Mouse (Mus musculus) MEL (cell line): ENCODE measurements at regions not wholly inside any gene's neighbourhood (a gene's known extent, or its start where the extent isn't known, plus 50 kb on each side); places are given as distances from the start of the nearest gene placed in this dataset.

ENCODE experiments used
- DNase-seq: peaks from one replicate; pipeline ENCODE4 v3.0.0; 2011; ENCODE audit warnings: low read depth, low spot score
- H3K27ac ChIP-seq: 2 replicates; pipeline ENCODE4 v1.5.1; 2012; ENCODE audit warnings: low read depth, mild to moderate bottlenecking, control low read depth, low read length, moderate library complexity; ENCODE audit not compliant: control insufficient read depth
- H3K27me3 ChIP-seq, 2 experiments: fragments of 150-350 bp in 1 of 2; sonication (generic) in 1 of 2; 2 replicates each; pipeline ENCODE4 v1.6.1; 2012; ENCODE audit warnings: low read length in 2 of 2, mild to moderate bottlenecking in 2 of 2, improper control_type of control experiment in 1 of 2, moderate library complexity in 1 of 2; ENCODE audit not compliant: insufficient read depth in 2 of 2, control insufficient read depth in 1 of 2
- H3K36me3 ChIP-seq, 2 experiments: 2 replicates each; pipeline ENCODE4 v1.6.1; 2012 to 2014; ENCODE audit warnings: low read length in 2 of 2, improper control_type of control experiment in 1 of 2, inconsistent platforms in 1 of 2, mild to moderate bottlenecking in 1 of 2; ENCODE audit not compliant: insufficient read depth in 2 of 2, control insufficient read depth in 1 of 2
- H3K4me1 ChIP-seq, 2 experiments: fragments of 150-350 bp in 1 of 2; sonication (generic) in 1 of 2; 2 replicates each; pipeline ENCODE4 v1.6.1; 2012; ENCODE audit warnings: low read length in 2 of 2, improper control_type of control experiment in 1 of 2, mild to moderate bottlenecking in 1 of 2; ENCODE audit not compliant: insufficient read depth in 2 of 2, control insufficient read depth in 1 of 2
- H3K4me3 ChIP-seq, 2 experiments: fragments of 150-350 bp in 1 of 2; sonication (generic) in 1 of 2; 2 replicates each; pipeline ENCODE4 v1.5.1; 2012; ENCODE audit warnings: low read depth in 2 of 2, low read length in 2 of 2, mild to moderate bottlenecking in 2 of 2, moderate library complexity in 2 of 2, control low read depth in 1 of 2, improper control_type of control experiment in 1 of 2; ENCODE audit not compliant: control insufficient read depth in 1 of 2, insufficient read depth in 1 of 2
- H3K79me2 ChIP-seq: 2 replicates; pipeline ENCODE4 v1.6.1; 2012; ENCODE audit warnings: mild to moderate bottlenecking, low read length, moderate library complexity; ENCODE audit not compliant: control insufficient read depth, poor library complexity, insufficient read depth
- H3K9ac ChIP-seq: 2 replicates; pipeline ENCODE4 v1.6.1; 2012; ENCODE audit warnings: low read depth, mild to moderate bottlenecking, control low read depth, low read length, moderate library complexity; ENCODE audit not compliant: control insufficient read depth, poor library complexity, severe bottlenecking
- H3K9me3 ChIP-seq: fragments of 150-350 bp; sonication (generic); replicated peaks from 2 replicates; pipeline ENCODE4 v1.6.1; 2012; ENCODE audit warnings: mild to moderate bottlenecking, low read length, improper control_type of control experiment, moderate library complexity; ENCODE audit not compliant: insufficient read depth
- CHD2 ChIP-seq: IDR thresholded peaks from 2 replicates; pipeline ENCODE4 v1.6.1; 2011; ENCODE audit warnings: low read length, improper control_type of control experiment
- CTCF ChIP-seq, 3 experiments: IDR thresholded peaks in 2 of 3; conservative IDR thresholded peaks in 1 of 3; 2 replicates each; pipeline ENCODE4 v1.5.1; 2011 to 2012; ENCODE audit warnings: low read length in 3 of 3, low read depth in 2 of 3, mild to moderate bottlenecking in 2 of 3, improper control_type of control experiment in 1 of 3, inconsistent platforms in 1 of 3, mixed read lengths in 1 of 3, moderate library complexity in 1 of 3; ENCODE audit not compliant: control insufficient read depth in 1 of 3, insufficient read depth in 1 of 3, poor library complexity in 1 of 3, severe bottlenecking in 1 of 3
- E2F4 ChIP-seq: IDR thresholded peaks from 2 replicates; pipeline ENCODE4 v1.6.1; 2011; ENCODE audit warnings: low read depth, low read length, improper control_type of control experiment, borderline replicate concordance
- JUND ChIP-seq: IDR thresholded peaks from 2 replicates; pipeline ENCODE4 v1.6.1; 2011; ENCODE audit warnings: low read depth, mild to moderate bottlenecking, improper control_type of control experiment, low read length
- KAT2A ChIP-seq: conservative IDR thresholded peaks from 2 replicates; pipeline ENCODE4 v1.6.1; 2012; ENCODE audit warnings: low read depth, low read length, improper control_type of control experiment, inconsistent platforms
- MAFK ChIP-seq: IDR thresholded peaks from 2 replicates; pipeline ENCODE4 v1.6.1; 2011; ENCODE audit warnings: low read depth, mild to moderate bottlenecking, low read length, improper control_type of control experiment, borderline replicate concordance
- MAZ ChIP-seq: IDR thresholded peaks from 2 replicates; pipeline ENCODE4 v1.6.1; 2012; ENCODE audit warnings: low read depth, mild to moderate bottlenecking, inconsistent platforms, low read length, improper control_type of control experiment
- MEF2A ChIP-seq: IDR thresholded peaks from 2 replicates; pipeline ENCODE4 v1.6.1; 2014; ENCODE audit warnings: low read depth, mild to moderate bottlenecking, inconsistent platforms, low read length, improper control_type of control experiment; ENCODE audit not compliant: poor library complexity, insufficient replicate concordance, severe bottlenecking; ENCODE audit errors: extremely low read depth
- MXI1 ChIP-seq: IDR thresholded peaks from 2 replicates; pipeline ENCODE4 v1.6.1; 2011; ENCODE audit warnings: mild to moderate bottlenecking, low read depth, low read length, improper control_type of control experiment
- MYC ChIP-seq: IDR thresholded peaks from 2 replicates; pipeline ENCODE4 v1.6.1; 2011; ENCODE audit warnings: low read depth, mild to moderate bottlenecking, low read length, improper control_type of control experiment, moderate library complexity
- POLR2AphosphoS5 ChIP-seq: IDR thresholded peaks from 2 replicates; pipeline ENCODE4 v1.6.1; 2012; ENCODE audit warnings: low read depth, borderline replicate concordance, mild to moderate bottlenecking, inconsistent platforms, low read length, moderate library complexity, mixed read lengths
- RAD21 ChIP-seq: IDR thresholded peaks from 2 replicates; pipeline ENCODE4 v1.6.1; 2011; ENCODE audit warnings: mild to moderate bottlenecking, low read depth, low read length, improper control_type of control experiment
- SMC3 ChIP-seq: IDR thresholded peaks from 2 replicates; pipeline ENCODE4 v1.6.1; 2011; ENCODE audit warnings: low read depth, low read length, improper control_type of control experiment
- TAL1 ChIP-seq: IDR thresholded peaks from 2 replicates; pipeline ENCODE4 v1.6.1; 2012; ENCODE audit warnings: mild to moderate bottlenecking, inconsistent platforms, low read length, moderate library complexity, mixed read lengths
- USF1 ChIP-seq: IDR thresholded peaks from 2 replicates; pipeline ENCODE4 v1.6.1; 2014; ENCODE audit warnings: low read depth, mild to moderate bottlenecking, inconsistent platforms, low read length, improper control_type of control experiment, moderate library complexity
- USF2 ChIP-seq, 2 experiments: IDR thresholded peaks; 2 replicates each; pipeline ENCODE4 v1.6.1; 2011 to 2012; ENCODE audit warnings: improper control_type of control experiment in 2 of 2, low read length in 2 of 2, borderline replicate concordance in 1 of 2, inconsistent platforms in 1 of 2, low read depth in 1 of 2, mild to moderate bottlenecking in 1 of 2; ENCODE audit not compliant: insufficient read depth in 1 of 2
- ZC3H11A ChIP-seq: IDR thresholded peaks from 2 replicates; pipeline ENCODE4 v1.6.1; 2012; ENCODE audit warnings: low read depth, mild to moderate bottlenecking, inconsistent platforms, low read length, improper control_type of control experiment
- ZNF384 ChIP-seq: IDR thresholded peaks from 2 replicates; pipeline ENCODE4 v1.6.1; 2012; ENCODE audit warnings: low read depth, mild to moderate bottlenecking, inconsistent platforms, low read length, improper control_type of control experiment

- no peak for DNase-seq
- Histone ChIP-seq H3K36me3 (no peaks in the 10 kb centered on the region), H3K27me3 (no peaks in the 10 kb centered on the region), H3K4me1 (peaks cover 0 to 3% of the 10 kb centered on the region in 2 experiments; a peak in 1 of 4 replicates), H3K9me3 (no peaks in the 10 kb centered on the region), H3K27ac (no peak overlapping the region), H3K9ac (no peak overlapping the region), H3K4me3 (no peak overlapping the region), H3K79me2 (no peaks in the 10 kb centered on the region)
- TF ChIP-seq USF2 (IDR thresholded peaks at IDR 0.05; ENCODE audit: borderline replicate concordance in 1 of 2, insufficient read depth in 1 of 2, low read depth in 1 of 2, low read length in 2 of 2) = no peak
- no peak for TF ChIP-seq MAFK
- no peak for TF ChIP-seq CHD2
These were observed 135.5 kb upstream of the Mrps10 start for GRCm38 (mm10) chr17:47233003-47233678.

- H3K36me3 ChIP-seq = peaks cover 0 to 6% of the 10 kb centered on the region in 2 experiments; a peak in 2 of 4 replicates
- DNase-seq = peak; percentile 46
These were observed 138.0 kb upstream of the Mrps10 start for GRCm38 (mm10) chr17:47230715-47231114.

GRCm38 (mm10) chr17:47226391-47226790, 142.3 kb upstream of the Mrps10 start:
- TF ChIP-seq MYC (no peak), USF2 (IDR thresholded peaks at IDR 0.05; ENCODE audit: borderline replicate concordance in 1 of 2, insufficient read depth in 1 of 2, low read depth in 1 of 2, low read length in 2 of 2) (no peak), CTCF (IDR thresholded peaks at IDR 0.05 in 2 of 3, conservative IDR thresholded peaks at IDR 0.05 in 1 of 3; ENCODE audit: control insufficient read depth in 1 of 3, insufficient read depth in 1 of 3, low read depth in 2 of 3, low read length in 3 of 3, poor library complexity in 1 of 3, severe bottlenecking in 1 of 3) (no peak)
- Histone ChIP-seq H3K27me3 (no peaks in the 10 kb centered on the region), H3K36me3 (peaks cover 0 to 33% of the 10 kb centered on the region in 2 experiments; a peak in 2 of 4 replicates), H3K79me2 (no peaks in the 10 kb centered on the region), H3K9ac (peak overlapping the region; percentile 46; the same call in 1 of the 2 replicates), H3K9me3 (no peaks in the 10 kb centered on the region), H3K4me1 (peaks cover 14 to 37% of the 10 kb centered on the region in 2 experiments), H3K27ac (peak overlapping the region; percentile 74), H3K4me3 (no peak overlapping the region)
- no peak for DNase-seq

More at GRCm38 (mm10) chr17:47230715-47231114, 138.0 kb upstream of the Mrps10 start:
- Histone ChIP-seq H3K9me3 (no peaks in the 10 kb centered on the region), H3K4me1 (peaks cover under 1 to 13% of the 10 kb centered on the region in 2 experiments; a peak in 3 of 4 replicates), H3K4me3 (no peak overlapping the region), H3K27me3 (no peaks in the 10 kb centered on the region), H3K9ac (no peak overlapping the region), H3K27ac (no peak overlapping the region), H3K79me2 (no peaks in the 10 kb centered on the region)
- TF ChIP-seq ZNF384 = peak; percentile 30; the same call in 1 of the 2 replicates
- TF ChIP-seq JUND = no peak
- peak; percentile 50 to 54 (median 51) for TF ChIP-seq CTCF (IDR thresholded peaks at IDR 0.05 in 2 of 3, conservative IDR thresholded peaks at IDR 0.05 in 1 of 3; ENCODE audit: control insufficient read depth in 1 of 3, insufficient read depth in 1 of 3, low read depth in 2 of 3, low read length in 3 of 3, poor library complexity in 1 of 3, severe bottlenecking in 1 of 3)
- peak; percentile 35 for TF ChIP-seq RAD21
- no peak for TF ChIP-seq MAZ
- 0 out of 2 replicates have a peak, but pooled peaks have one; percentile 32 for TF ChIP-seq ZC3H11A
- no peak for TF ChIP-seq MEF2A
- TF ChIP-seq SMC3 = peak; percentile 44
- no peak for TF ChIP-seq MXI1
- TF ChIP-seq KAT2A = no peak
- TF ChIP-seq TAL1 = no peak
- no peak for TF ChIP-seq E2F4
- no peak for TF ChIP-seq USF1
- TF ChIP-seq POLR2AphosphoS5 = no peak
